Mouse (Mus musculus): ENCODE data around the gene Mbnl2. TPM values are rescaled to one million over a fixed set of nuclear protein-coding genes. Genes with fewer than 3 reads are reported as not detected.

Gene Mbnl2
- total RNA-seq, 2 experiments from 2014 or later = 216 to 226 TPM

DNA sequence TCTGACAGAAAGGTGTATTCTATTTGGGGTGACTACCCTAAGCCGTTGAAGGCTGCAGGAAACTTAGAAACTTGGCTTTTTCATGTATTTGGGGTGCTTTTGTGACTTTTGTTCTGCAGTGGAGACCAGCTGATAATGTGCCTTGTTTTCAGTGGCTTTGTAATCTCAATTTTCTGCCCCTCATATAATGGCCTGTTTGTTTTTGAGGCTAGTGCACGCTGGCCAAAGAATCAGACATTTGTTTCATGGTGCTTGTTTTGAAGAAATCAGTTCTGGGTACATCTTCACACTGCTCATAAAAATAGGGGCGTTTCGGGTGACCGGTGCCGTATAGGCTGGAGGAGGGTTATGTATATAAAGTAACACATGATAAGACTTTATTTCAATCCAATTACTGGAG is 22.4 kb downstream of the Mbnl2 start:
- DNase-seq = no peak

DNA sequence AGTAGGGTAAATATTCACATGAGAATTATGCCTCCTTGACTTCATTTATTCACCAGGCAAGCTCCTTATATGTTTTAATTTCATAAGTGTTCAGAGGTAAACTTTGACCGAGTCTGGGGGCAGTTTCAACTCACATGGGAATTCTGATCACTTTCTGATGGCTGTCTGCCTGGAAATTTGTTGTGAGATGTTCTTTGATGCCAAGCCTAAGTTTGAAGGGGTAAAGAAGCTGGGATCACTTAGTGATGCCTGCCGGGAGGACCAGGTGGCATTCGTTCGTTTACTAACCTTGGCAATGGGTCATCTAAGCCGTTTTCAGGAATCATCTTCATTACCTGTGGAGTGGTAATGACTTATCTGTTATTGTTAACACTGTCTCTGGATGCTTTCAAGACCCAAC is 23.0 kb downstream of the Mbnl2 start:
- DNase-seq = no peak

DNA sequence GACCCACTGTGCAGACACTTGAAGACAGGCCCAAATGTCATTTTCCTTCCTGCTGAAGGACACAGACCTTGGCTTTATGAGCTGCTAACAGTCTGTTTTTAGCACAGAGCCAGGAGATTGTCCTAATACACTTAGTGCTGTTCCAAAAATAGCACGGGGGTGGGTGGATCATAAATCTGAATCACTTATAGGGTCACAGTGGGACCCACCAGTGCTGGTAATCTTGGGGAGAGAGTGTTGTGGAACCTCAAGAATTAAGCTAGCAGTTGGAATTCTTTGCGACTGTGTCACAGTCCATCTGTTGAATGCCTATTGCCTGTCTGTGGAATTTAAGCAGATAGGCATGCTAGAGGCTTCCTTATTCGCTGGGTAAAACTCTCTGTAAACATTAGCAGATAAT is 24.2 kb downstream of the Mbnl2 start:
- DNase-seq = peak in 1 of 2 experiments; percentile 55

DNA sequence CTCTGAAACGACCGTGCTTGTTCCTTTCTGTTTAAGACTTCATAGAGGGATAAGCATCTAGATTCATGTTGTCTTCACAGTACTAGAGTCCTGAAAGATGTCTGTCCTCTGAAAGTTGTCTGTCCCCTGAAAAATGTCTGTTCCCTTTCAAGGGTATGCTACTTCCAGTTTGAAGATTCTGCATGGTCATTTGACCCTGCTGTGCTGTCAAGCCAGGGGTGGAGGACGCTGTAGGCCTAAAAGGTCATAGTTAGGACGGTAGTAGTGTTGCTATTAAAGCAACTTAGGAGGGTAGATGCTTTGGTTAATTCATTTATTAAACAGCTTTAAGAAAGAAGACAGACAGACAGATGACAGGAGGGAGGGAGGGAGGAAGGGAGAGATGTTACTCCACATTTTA is 24.7 kb downstream of the Mbnl2 start:
- DNase-seq = no peak

DNA sequence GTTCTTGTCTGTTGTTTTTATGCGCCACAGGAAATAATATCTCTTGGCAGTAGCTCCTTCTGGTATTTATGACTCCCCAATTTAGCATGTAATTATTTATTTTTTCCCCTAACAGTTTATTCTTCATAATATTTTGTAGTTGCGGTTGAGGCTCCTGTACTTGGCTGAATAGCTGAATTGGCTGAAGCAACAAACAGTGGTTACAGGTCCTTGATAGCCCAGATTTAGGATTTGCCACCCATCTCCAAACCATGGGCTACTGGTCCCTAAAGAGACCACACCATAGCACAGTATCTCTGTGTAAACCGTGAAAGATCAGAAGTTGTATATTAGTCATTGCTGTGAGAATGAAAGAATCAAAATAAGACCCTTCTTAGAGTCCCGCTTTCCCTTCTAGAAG is 25.3 kb downstream of the Mbnl2 start:
- DNase-seq = no peak

DNA sequence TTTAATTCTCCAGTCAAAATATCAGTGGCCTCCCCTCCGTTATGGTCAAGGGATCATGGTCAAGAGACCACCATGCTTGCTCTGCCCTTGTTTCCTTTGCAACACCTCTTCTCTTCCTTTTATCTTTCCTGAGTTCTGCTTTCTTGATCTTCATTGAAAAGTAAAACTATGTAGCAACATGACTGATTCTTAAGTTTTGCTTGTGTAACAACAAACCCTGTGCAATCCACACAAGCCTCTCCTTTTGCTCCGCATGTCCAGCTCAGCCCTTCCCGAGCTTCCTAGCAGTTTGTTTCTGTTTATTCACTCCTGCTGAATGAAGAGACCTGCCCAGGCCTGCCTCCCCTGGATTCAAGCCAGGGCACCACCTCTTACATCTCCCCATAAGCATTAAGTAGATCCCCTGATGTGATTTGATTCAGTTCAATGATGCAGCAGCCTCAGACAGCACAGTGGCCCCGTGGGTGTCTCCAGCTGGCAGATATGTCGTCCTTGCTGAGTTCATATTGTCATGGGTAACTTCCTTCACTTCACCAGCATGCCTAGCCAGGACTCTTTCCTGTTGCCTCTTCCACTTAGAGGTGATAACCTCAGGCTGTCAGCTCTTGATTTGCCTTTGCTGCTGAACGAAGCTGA is 27.6 kb downstream of the Mbnl2 start:
- DNase-seq = peak; percentile 49 to 56

DNA sequence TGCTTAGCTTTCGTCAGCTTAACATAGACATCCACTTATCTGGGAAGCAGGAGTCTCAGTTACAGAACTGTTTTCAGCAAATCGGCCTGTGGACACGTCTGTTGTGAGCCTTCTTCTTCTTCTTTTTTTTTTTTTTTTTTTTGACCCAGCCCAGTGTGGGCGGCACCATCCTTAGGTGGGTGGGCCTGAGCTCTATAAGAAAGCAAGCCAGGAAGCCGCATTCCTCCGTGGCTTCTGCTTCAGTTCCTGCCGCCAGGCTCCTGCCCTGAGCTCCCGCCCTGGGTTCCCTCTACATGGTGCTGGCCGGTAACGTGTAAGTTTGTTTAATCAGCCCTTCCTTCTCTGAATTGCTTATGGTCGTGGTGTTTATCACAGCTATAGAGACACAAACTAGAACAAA is 30.8 kb downstream of the Mbnl2 start:
- no peak for DNase-seq

DNA sequence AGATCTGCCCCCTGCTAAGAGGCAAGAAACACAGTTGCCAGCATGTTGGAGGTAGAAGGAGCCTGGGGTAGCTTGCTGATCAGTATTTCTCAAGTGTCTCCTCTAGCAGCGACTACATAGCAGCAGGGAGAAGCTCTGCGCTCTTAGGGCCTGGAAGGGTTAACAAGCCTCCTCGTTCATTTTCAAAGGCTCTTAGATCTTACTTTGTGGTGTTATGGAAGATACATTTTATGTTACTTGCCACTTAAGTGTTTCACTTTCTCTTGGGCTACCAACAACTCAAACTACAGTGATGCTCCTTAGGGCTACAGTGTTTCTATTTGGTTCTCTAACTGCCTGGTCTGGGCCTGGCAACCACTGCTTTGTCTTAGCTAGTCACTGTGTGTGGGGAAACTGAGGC is 31.9 kb downstream of the Mbnl2 start:
- DNase-seq = no peak

DNA sequence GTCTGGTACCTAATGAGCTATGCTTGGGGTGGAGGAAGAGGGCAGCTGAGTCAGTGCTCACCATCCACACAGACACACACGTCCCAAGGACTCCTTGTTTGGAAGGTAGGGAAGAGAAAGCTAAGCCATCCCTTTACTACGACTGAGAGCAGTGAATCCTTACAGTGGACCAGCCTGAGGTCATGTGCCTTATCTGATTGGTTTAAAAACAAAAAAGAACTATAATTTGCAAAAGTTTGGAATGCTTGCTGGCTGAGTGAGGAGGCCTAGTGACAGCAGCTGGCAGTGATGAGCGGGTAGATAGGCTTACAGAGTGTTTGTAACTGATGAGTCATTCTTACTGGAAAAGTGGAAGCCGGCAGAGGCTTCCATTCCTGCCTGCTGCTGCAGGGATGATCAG is 32.5 kb downstream of the Mbnl2 start:
- peak; percentile 57 to 60 for DNase-seq

DNA sequence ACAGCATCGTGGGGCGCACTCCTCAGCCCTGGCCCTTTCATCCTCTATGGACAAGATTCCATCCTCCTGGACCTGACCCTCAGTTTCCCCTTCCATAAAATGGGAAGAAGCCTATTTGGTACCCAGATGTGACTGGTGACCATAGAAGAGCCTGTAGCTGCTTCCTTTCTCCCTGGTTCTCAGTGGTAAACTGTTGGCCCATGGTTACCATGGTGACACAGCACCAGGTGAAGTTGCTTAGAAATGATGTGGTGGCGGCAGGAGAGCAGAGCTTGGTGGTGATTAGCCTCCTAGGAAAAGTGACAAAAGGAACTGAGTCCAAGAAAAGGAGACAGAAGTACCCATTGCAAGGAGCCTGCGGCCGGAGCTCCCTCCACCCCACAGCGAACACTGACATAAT is 34.2 kb downstream of the Mbnl2 start:
- DNase-seq = no peak

DNA sequence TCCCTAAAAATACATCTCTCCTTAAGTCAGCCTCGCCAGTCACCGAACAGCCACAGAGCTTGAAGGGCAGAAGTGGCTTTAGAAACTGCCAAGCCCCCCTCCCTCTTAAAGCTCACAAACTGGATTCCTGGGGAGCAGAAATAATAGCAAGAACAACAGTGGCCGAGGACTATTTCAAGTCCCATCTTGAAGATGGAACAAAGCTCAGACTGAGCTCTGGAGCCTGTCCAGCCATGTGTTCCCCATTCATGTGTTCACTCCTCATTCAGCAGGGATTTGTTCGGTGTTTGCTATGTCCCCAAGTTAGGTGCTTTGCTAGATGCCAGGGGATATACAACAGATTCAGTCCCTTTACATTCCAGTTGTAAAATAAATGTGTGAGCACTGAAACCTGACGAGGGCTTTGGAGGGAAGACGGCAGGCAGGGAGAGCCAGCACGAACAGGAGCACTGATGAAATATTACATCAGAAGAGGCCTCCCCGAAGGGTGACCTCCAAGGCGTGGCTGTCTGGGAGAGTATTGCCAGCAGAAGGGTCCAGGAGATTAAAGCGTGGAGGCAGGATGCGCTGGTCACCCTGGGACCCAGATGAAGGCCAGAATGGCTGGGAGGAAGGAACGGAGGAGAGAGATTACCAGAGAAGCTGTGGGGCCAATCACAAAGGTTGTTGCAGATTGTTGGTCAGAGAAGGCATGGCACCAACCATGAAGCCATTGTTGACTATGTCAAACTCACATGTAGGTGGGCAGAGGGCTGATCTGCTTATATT is 36.0 kb downstream of the Mbnl2 start:
- no peak for DNase-seq

DNA sequence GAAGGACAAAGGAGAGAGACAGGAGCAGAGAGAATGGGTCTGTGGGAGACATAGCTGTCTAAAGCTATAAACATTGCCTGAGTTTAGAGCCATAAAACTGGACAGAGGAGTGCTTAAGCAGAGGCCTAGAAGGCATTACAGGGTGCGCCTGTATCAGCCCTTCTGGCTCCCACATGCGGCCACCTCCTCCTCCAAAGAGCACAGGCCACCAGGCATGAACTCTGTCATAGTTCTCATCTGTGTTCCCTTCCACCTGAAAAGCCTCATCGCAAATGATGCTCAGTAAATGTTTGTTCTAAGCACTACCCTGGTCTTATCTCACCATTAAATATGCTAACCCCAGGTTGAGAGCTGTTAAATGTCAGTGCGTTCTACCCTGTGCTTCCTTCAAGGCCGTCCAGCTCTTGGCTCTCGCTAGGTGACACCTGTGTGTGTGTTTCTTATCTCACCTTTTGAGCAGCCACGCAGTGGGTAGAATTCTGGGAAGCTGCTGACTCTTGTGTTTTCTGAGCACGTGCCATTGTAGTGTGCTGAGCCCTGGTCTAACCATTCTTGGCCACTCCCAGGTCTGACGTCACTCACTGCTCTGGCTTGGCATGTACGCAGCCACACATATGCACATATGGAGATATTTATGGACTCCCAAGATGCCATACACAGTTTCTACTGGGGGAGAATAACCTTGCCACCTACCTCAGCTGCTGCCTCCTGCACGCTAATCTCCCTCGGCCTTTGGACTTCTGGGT is 37.4 kb downstream of the Mbnl2 start:
- DNase-seq = no peak

DNA sequence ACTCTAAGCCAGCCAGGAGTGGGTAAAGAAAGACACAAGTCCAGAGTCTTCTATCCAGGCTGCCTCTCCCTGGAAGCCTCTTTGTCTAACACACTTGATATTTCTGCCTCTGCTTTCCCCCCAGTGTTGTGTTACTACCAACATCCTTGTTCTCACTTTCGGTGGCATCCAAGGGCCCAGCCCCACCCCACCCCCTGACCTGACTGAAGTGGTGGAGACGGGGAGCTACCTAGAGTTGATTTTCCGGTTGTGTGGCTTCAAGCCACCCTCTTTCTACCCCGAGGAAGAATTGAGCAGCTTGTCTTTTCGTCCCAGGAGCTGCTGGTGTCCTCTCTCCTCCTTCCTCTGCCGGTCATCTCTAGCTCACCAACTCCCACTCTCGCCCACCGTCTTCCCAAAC is 38.0 kb downstream of the Mbnl2 start:
- no peak for DNase-seq

DNA sequence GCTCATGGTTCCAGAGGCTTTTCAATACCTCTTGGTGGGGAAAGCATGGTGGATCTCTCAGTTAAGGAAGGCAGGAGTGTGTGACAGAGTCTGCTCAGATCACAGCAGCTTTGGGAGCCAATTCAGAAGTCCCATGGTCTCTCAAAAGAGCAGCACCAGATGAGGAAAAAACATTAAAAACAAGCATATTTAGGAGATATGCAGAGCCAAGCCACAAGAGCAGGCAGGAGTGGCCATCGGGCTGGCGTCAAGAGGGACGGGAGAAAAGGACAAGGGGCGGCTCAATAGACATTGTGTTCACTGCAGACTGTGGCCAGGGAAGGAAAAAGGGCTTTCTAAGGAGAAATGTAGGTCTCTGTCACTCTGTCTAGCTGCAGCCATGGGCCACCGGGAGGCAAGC is 40.3 kb downstream of the Mbnl2 start:
- DNase-seq = no peak

DNA sequence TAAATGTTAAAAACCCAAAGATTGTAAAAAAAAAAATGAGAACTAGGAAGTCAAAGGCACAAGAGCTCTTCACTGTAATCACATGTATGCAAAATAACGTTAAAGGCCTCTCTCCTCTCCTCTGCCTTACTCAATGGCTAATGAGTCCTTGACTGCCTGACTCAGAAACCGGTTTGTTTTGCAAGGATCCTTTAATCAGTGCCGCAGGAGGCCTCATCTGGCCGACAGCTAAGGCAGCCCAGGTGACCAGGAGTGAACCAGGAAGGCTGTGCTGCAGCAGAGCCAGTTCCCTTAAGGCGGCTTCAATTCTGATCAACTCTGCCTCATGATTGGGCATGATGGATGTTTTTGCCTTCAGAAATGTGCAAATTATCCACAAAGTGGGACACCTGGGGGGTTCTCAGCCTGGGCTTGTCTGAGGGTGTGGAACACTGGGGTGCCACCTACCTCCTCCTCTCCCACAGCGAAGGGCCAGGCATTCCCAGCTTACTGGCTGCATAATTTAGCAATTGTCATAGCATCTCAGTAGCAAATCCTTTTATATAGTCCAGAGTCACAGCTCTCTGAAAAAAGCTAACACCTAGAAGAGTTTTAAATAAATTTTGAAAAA is 43.0 kb downstream of the Mbnl2 start:
- peak; percentile 48 to 63 for DNase-seq

DNA sequence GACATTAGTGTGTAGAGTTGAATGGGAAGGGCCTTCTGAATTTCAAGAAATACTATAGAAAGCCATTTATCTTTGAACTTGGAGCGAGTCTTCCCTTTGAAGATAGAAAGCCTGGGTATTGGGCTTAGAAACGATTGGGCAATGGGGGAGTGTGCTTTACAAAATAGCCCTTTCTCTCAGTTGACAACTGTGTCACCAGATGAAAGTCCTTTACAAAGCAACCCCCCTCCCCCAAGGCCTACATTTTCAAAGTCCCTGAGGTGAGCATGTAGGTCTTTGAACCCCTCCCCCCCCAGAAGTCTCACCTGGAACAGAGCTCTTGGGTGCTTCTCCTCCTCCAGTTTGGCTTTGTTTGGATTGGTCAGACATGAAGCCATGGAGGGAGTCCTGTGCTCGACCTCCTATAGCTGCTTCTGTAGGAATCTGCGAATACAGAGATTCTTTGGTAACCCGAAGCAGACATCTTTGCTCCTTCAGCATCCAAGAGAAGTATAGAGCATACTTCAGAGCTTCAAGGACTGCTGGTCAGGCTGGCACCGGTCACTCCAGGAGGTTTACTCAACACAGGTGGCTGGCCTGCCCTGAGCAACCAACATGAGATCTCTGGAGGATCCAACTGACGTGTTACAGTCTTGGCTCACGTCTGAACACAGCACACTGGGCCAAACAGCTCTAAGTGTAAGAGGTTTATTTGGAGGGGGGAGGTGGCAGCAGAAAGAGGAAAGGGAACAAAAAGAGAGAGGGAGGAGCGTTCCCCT is 43.7 kb downstream of the Mbnl2 start:
- DNase-seq = no peak

DNA sequence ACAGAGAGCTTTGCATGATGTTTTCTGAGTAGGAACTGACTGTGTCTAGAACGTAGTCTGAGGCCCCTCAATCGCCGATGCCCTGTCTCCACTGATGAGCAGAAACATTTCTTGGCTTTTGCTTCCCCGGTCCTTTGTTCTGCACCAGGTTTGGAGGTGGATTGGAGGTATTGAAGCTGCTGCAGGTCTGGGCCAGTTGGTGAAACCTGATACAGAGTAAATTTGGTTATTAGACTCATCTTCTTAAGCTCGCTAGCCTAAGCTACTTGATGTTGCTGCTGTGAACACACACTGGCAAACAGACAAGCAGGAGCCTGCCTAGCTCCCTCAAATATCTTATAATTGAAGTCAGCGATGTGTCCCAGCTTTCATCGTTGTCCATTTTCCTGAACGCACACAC is 46.6 kb downstream of the Mbnl2 start:
- DNase-seq = no peak

DNA sequence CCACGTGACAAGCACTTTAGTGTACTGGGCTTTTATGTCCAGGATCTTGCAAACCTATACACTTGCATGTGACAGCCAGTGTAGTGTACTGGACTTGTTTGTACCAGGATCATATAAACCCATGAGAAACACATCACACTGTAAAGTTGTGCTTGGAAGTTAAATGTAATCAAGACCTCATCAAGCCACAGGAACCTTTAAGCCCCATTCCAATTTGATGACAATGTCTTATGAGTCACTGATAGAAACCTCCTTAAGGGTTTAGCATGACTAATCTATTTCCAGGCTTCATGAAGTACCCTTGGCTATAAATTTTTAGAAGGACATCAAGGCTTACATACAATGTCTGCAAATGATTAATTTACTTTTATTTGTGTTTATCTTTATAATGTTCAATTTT is 47.6 kb downstream of the Mbnl2 start:
- DNase-seq = no peak

DNA sequence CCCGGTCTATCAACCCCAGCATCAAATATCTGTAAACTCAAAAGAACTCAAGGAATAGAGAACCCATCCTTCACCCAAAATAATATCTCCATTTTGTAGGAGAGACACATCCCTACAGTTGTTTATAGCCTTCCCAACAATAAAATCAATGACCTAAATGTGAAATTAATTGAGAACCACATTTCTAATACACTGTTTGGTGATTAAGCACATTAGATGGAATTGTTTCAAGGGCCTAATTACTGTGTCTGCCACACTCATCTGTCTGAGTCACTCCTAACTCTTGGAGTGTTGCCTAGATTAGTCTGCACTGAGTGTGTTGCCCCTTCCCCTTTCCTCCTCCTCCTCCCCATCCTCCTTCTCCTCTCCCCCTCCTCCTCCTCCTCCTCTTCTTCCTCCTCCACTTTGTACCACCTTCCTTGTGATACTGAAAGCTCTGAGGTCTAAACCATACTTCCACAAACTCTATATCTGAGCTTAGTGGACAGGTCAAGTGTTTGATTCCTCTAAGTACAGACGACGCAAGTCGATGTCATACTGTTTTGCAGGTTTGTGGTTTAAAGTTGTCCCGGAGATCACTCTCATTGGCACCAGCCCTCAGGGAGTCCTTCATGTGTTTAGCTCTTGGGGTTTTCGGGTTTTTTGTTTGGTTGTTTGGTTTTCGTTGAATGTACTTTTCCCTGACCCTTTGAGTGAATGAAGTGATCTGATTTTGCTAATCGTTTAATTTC is 48.8 kb downstream of the Mbnl2 start:
- no peak for DNase-seq

DNA sequence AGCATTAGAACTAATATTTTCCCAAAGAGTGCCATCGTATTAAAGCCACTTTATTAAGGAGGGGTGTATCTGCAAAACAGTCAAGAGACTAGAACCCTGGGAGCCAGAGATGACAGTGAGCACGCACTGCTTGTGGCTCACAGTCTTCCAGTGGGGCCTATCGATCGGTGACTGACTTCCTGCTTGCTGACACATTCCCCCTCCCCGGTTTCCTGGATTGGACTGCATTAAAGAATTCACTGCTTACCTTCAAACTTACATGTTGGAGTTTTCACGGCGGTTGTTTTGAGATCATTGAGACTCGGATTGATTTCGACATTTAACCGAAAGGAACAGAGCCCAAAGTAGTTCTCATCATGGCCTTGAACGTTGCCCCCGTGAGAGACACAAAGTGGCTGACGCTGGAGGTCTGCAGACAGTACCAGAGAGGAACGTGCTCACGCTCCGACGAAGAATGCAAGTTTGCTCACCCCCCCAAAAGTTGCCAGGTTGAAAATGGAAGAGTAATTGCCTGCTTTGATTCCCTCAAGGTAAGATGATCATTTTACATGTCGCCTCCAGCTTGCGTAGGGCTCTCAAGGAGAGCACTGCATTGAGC is 49.5 kb downstream of the Mbnl2 start:
- DNase-seq = peak in 1 of 2 experiments; percentile 49

DNA sequence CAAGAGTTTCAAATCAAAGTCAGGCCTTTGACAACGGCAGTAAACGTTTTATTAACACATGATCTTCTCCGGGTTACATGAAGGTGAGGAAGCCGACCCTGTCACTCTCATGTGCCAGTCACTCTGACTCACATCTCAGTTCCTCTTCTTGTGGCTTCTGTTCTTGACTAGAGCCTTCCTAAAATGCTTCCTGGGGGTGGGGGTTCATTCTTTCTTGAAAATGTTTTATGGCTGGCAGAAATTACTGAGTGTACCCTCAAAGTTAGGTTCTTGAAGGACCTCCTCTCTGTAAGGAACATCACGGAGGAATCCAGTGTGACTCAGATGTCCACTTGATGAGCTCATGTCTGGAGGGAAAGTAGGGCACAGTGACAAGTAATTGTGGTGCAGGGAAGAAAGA is 50.2 kb downstream of the Mbnl2 start:
- no peak for DNase-seq

Measured in adrenal gland, postnatal 36 days (tissue).